Mouse (Mus musculus) liver, adult 2 months (tissue): ENCODE measurements at regions not wholly inside any gene's neighbourhood (a gene's known extent, or its start where the extent isn't known, plus 50 kb on each side); places are given as distances from the start of the nearest gene placed in this dataset.

Experiments used
- DNase-seq: peaks from one replicate; pipeline ENCODE4 v3.0.0-alpha.2; 2011; ENCODE audit warnings: low read depth, low spot score; ENCODE audit errors: extremely low read depth
- H3K27ac ChIP-seq: fragments of 200-500 bp; replicated peaks from 2 replicates; pipeline ENCODE4 v1.5.1; 2012; ENCODE audit warnings: low read depth, mild to moderate bottlenecking, control low read depth, inconsistent platforms, low read length; ENCODE audit not compliant: insufficient read depth
- H3K27me3 ChIP-seq: fragments of 200-500 bp; 2 replicates; pipeline ENCODE4 v1.6.1; 2012; ENCODE audit warnings: mild to moderate bottlenecking, moderate library complexity, low read length, inconsistent platforms; ENCODE audit not compliant: control insufficient read depth, insufficient read depth
- H3K36me3 ChIP-seq: fragments of 200-500 bp; 2 replicates; pipeline ENCODE4 v1.6.1; 2012; ENCODE audit warnings: low read length, inconsistent platforms; ENCODE audit not compliant: control insufficient read depth, insufficient read depth
- H3K4me1 ChIP-seq: fragments of 200-500 bp; 2 replicates; pipeline ENCODE4 v1.6.1; 2011; ENCODE audit warnings: low read length; ENCODE audit not compliant: control insufficient read depth, insufficient read depth
- H3K4me3 ChIP-seq: fragments of 200-500 bp; 2 replicates; pipeline ENCODE4 v1.5.1; 2011; ENCODE audit warnings: low read depth, mild to moderate bottlenecking, control low read depth, low read length, moderate library complexity; ENCODE audit not compliant: insufficient read depth
- H3K79me2 ChIP-seq: fragments of 200-500 bp; 2 replicates; pipeline ENCODE4 v1.6.1; 2012; ENCODE audit warnings: inconsistent platforms, mild to moderate bottlenecking, low read length, moderate library complexity; ENCODE audit not compliant: control insufficient read depth, insufficient read depth
- H3K9ac ChIP-seq: fragments of 200-500 bp; 2 replicates; pipeline ENCODE4 v1.6.1; 2012; ENCODE audit warnings: low read depth, mild to moderate bottlenecking, control low read depth, inconsistent platforms, low read length
- CTCF ChIP-seq: fragments of 200-500 bp; IDR thresholded peaks from 2 replicates; pipeline ENCODE4 v1.5.1; 2011; ENCODE audit warnings: low read depth, low read length, control low read depth
- POLR2A ChIP-seq: fragments of 200-500 bp; IDR thresholded peaks from 2 replicates; pipeline ENCODE4 v1.6.1; 2011; ENCODE audit warnings: low read length, control low read depth; ENCODE audit not compliant: insufficient read depth; ENCODE audit errors: extremely low read depth
- WGBS: fragments of 180-500 bp; shearing (Covaris S2); methylation state at CpG from one replicate; pipeline ENCODE4 v1.1.7; 2018; 5-methylcytosine and 5-hydroxymethylcytosine counted together

- Histone ChIP-seq H3K79me2 (no peaks in the 10 kb centered on the region), H3K27ac (no peak overlapping the region), H3K27me3 (no peaks in the 10 kb centered on the region), H3K4me1 (no peaks in the 10 kb centered on the region), H3K36me3 (no peaks in the 10 kb centered on the region), H3K9ac (no peak overlapping the region), H3K4me3 (no peak overlapping the region)
- no peak for DNase-seq
- no peak for TF ChIP-seq POLR2A
- no peak for TF ChIP-seq CTCF
- WGBS = 87% methylated on average over 2 of the region's 2 CpGs
Observed at GRCm38 (mm10) chr8:86415208-86415607, 165.3 kb downstream of the Abcc12 start.

GRCm38 (mm10) chr8:86411232-86411631 is 169.3 kb downstream of the Abcc12 start:
- WGBS = 80% methylated on average over 8 of the region's 8 CpGs
- Histone ChIP-seq H3K79me2 (no peaks in the 10 kb centered on the region), H3K36me3 (no peaks in the 10 kb centered on the region), H3K9ac (no peak overlapping the region), H3K4me1 (no peaks in the 10 kb centered on the region), H3K27me3 (no peaks in the 10 kb centered on the region), H3K27ac (no peak overlapping the region), H3K4me3 (no peak overlapping the region)
- DNase-seq = no peak
- TF ChIP-seq POLR2A (no peak), CTCF (no peak)

- no peaks in the 10 kb centered on the region for H3K79me2 ChIP-seq
- 69% methylated on average over 3 of the region's 3 CpGs for WGBS
- H3K27ac ChIP-seq = no peak overlapping the region
- H3K4me3 ChIP-seq = no peak overlapping the region
- H3K36me3 ChIP-seq = no peaks in the 10 kb centered on the region
- H3K27me3 ChIP-seq = no peaks in the 10 kb centered on the region
- DNase-seq = no peak
- no peak overlapping the region for H3K9ac ChIP-seq
- TF ChIP-seq CTCF (no peak), POLR2A (no peak)
- no peaks in the 10 kb centered on the region; the same call in 1 of the 2 replicates for H3K4me1 ChIP-seq
Observed at GRCm38 (mm10) chr8:86406196-86406595, 174.3 kb downstream of the Abcc12 start.

DNA sequence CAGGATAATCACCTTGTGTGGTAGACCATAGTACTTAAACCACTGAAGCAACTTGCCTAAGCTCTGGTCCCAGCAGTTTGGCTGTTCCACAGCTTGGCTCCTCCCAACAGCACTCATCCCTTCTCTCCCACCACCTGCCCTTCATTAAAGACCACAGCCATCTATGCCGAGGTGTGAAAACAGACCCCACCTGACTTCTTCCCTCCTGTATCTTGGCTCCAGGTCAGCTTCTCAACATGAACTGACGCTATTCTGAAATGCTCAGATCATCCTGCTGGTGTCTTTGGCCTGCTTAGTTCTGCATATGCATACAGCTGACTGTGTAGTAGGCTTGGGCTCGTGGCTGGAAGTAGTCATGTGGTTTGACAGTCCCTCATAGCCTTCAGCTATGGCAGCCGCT is 177.1 kb downstream of the Abcc12 start:
- Histone ChIP-seq H3K9ac (no peak overlapping the region), H3K27me3 (no peaks in the 10 kb centered on the region), H3K4me3 (no peak overlapping the region), H3K4me1 (no peaks in the 10 kb centered on the region; the same call in 1 of the 2 replicates), H3K27ac (no peak overlapping the region), H3K36me3 (no peaks in the 10 kb centered on the region), H3K79me2 (no peaks in the 10 kb centered on the region)
- 77% methylated on average over 4 of the region's 4 CpGs for WGBS
- no peak for DNase-seq
- TF ChIP-seq CTCF = no peak
- no peak for TF ChIP-seq POLR2A

DNA sequence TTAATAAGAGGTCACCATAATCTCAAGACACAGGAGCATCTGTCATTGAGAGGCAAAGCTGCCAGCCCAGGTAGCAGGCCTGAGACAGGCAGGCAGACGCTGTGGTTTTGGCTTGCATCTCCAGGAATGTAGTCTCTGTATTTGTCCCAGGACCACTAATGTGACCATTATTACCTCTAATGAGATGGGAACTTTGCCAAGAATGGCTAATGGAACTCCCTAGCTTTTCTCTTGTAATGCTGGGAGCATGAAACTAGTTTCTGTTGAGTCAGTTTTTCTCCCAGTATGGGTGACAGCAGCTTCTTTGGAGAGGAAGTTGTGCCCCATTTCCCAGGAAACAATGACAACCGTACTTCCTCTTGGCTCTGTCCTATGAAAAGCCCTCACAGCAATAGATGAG is 178.5 kb downstream of the Abcc12 start:
- no peak overlapping the region for H3K4me3 ChIP-seq
- H3K9ac ChIP-seq = no peak overlapping the region
- H3K79me2 ChIP-seq = no peaks in the 10 kb centered on the region
- H3K27me3 ChIP-seq = no peaks in the 10 kb centered on the region
- 81% methylated on average over 2 of the region's 2 CpGs for WGBS
- no peaks in the 10 kb centered on the region for H3K36me3 ChIP-seq
- DNase-seq = no peak
- H3K4me1 ChIP-seq = no peaks in the 10 kb centered on the region; the same call in 1 of the 2 replicates
- TF ChIP-seq CTCF = no peak
- TF ChIP-seq POLR2A = no peak
- H3K27ac ChIP-seq = no peak overlapping the region

DNA sequence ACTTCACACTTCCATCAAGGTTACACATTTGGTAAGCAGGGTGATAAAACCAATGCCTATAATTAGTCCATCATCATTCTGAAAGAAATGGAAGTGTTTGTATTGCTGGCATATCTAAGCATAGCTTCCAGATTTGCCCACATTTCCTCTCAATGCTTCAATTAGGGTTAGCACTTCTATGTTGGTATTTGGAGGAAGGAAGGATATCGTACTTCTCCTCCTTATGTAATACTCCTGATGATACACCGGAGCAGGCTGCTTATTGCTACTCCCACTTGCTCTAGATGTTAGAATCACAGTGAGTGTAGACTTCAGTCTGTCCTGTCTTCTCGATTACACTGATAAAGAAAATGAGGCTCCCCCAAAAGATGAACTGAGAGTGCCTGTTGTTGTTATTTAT is 185.4 kb downstream of the Abcc12 start:
- no peak overlapping the region for H3K9ac ChIP-seq
- DNase-seq = no peak
- TF ChIP-seq CTCF = no peak
- TF ChIP-seq POLR2A = no peak
- H3K27ac ChIP-seq = no peak overlapping the region
- no peak overlapping the region for H3K4me3 ChIP-seq
- H3K27me3 ChIP-seq = no peaks in the 10 kb centered on the region
- no peaks in the 10 kb centered on the region for H3K36me3 ChIP-seq
- no peaks in the 10 kb centered on the region for H3K4me1 ChIP-seq
- no peaks in the 10 kb centered on the region for H3K79me2 ChIP-seq
- 86% methylated on average over 3 of the region's 3 CpGs for WGBS
